Mouse (Mus musculus): Measurements from ENCODE around the gene Pdp2. TPM values are rescaled to one million over a fixed set of nuclear protein-coding genes. Genes with fewer than 3 reads are reported as not detected.
"Not testable (repeated sequence)": the region's sequence is repeated elsewhere in the genome, so short reads cannot be mapped to it uniquely, and the experiment has no call there.

Pdp2 gene
- total RNA-seq, 4 experiments from 2014 or later, result 2.0 to 4.6 (median 4.4) TPM

- DNase-seq (ENCODE audit: low spot score in 2 of 2), result peak in 1 of 2 experiments; percentile 23
Observed at GRCm38 (mm10) chr8:104630981-104631663, 39.9 kb downstream of the Pdp2 start, which contains the start of gene Rrad. TSS of gene Rrad (minus strand) at chr8:104631327.

- peak in 1 of 2 experiments; percentile 4 for DNase-seq (ENCODE audit: low spot score in 2 of 2)
Observed at GRCm38 (mm10) chr8:104631975-104632374, 40.7 kb downstream of the Pdp2 start.

- DNase-seq (ENCODE audit: low spot score in 2 of 2), result peak in 1 of 2 experiments; percentile 3
Observed at GRCm38 (mm10) chr8:104632486-104632885, 41.2 kb downstream of the Pdp2 start.

GRCm38 (mm10) chr8:104633156-104633744 is 42.0 kb downstream of the Pdp2 start:
- peak in 1 of 2 experiments; percentile 32 for DNase-seq (ENCODE audit: low spot score in 2 of 2)

GRCm38 (mm10) chr8:104635004-104635710 is 43.9 kb downstream of the Pdp2 start:
- no peak for DNase-seq (ENCODE audit: low spot score in 2 of 2)

- DNase-seq (ENCODE audit: low spot score in 2 of 2), result no peak
Observed at GRCm38 (mm10) chr8:104638010-104638409, 46.8 kb downstream of the Pdp2 start.

- no peak for DNase-seq (ENCODE audit: low spot score in 2 of 2)
Observed at GRCm38 (mm10) chr8:104640241-104640640, 49.0 kb downstream of the Pdp2 start.

- DNase-seq (ENCODE audit: low spot score in 2 of 2), result no peak
Observed at GRCm38 (mm10) chr8:104640831-104641370, 49.6 kb downstream of the Pdp2 start.

GRCm38 (mm10) chr8:104641426-104642323 is 50.4 kb downstream of the Pdp2 start, which contains the start of gene Ciao2b:
TSS of gene Ciao2b (minus strand) at chr8:104641965.
- DNase-seq (ENCODE audit: low spot score in 2 of 2), result peak; percentile 62 to 72

- DNase-seq (ENCODE audit: low spot score in 2 of 2), result no peak
Observed at GRCm38 (mm10) chr8:104642324-104642654, 51.0 kb downstream of the Pdp2 start.

GRCm38 (mm10) chr8:104644187-104644586 is 52.9 kb downstream of the Pdp2 start:
- DNase-seq (ENCODE audit: low spot score in 2 of 2), result not testable (repeated sequence)

Other genes with a start within 250 kb of the Pdp2 start
- gene Cmtm4, start 195.6 kb upstream of the Pdp2 start, total RNA-seq (2022), result 1 to 10 TPM; 4.0 to 4.9 (median 4.7) TPM
- 100 to 1,000 TPM in 1 of 4 experiments, 10 to 100 TPM in 3; 63.1 to 122 (median 75.8) TPM for gene Dync1li2, start 148.4 kb upstream of the Pdp2 start, total RNA-seq (2022)
- not detected for gene Terb1, start 81.5 kb upstream of the Pdp2 start, total RNA-seq (2022)
- 10 to 100 TPM; 21.5 to 29.2 (median 25.0) TPM for gene Nae1, start 56.8 kb upstream of the Pdp2 start, total RNA-seq (2022)
- gene Car7, start 56.8 kb upstream of the Pdp2 start, total RNA-seq (2022), result 1 to 10 TPM in 2 of 4 experiments, under 1 TPM in 2; 0.21 to 1.2 (median 0.68) TPM
- under 1 TPM in 1 of 4 experiments, not detected in 3; 0.47 TPM for gene Cdh16, start 32.9 kb downstream of the Pdp2 start, total RNA-seq (2022)
- gene Rrad, start 39.9 kb downstream of the Pdp2 start, total RNA-seq (2022), result 1 to 10 TPM; 3.7 to 9.5 (median 5.0) TPM
- 10 to 100 TPM; 36.1 to 46.5 (median 41.2) TPM for gene Ciao2b, start 50.5 kb downstream of the Pdp2 start, total RNA-seq (2022)
- gene Ces2a, start 142.6 kb downstream of the Pdp2 start, total RNA-seq (2022), result not detected
- gene Ces2b, start 240.1 kb downstream of the Pdp2 start, total RNA-seq (2022), result under 1 TPM in 1 of 4 experiments, not detected in 3; 0.09 TPM

All from gastrocnemius, adult 8-10 months (tissue).